Mouse (Mus musculus): Measurements from ENCODE around the gene Lrrc15. TPM values are rescaled to one million over a fixed set of nuclear protein-coding genes. Genes with fewer than 3 reads are reported as not detected.

Lrrc15 gene
- polyA plus RNA-seq, 1 experiment from 2014 or later = 0.05 TPM

GRCm38 (mm10) chr16:30271941-30272595 is 11.0 kb downstream of the Lrrc15 start:
- no peaks in the 10 kb centered on the region for H3K36me3 ChIP-seq
- WGBS = 23% methylated on average over 6 of the region's 6 CpGs
- no peaks in the 10 kb centered on the region for H3K27me3 ChIP-seq
- 0 out of 2 replicates have a peak, but pooled peaks have one; percentile 17 for ATAC-seq (replicated peaks)
- peak overlapping the region; percentile 44; the same call in 1 of the 2 replicates for H3K27ac ChIP-seq (replicated peaks)
- H3K9me3 ChIP-seq = no peaks in the 10 kb centered on the region
- H3K4me1 ChIP-seq = peaks cover 14% of the 10 kb centered on the region
- no peak overlapping the region for H3K9ac ChIP-seq (replicated peaks)
- no peak overlapping the region for H3K4me2 ChIP-seq (replicated peaks)
- H3K4me3 ChIP-seq = no peak overlapping the region

- H3K9ac ChIP-seq (replicated peaks) = no peak overlapping the region
- H3K4me1 ChIP-seq = peaks cover 14% of the 10 kb centered on the region
- H3K4me3 ChIP-seq = no peak overlapping the region
- H3K4me2 ChIP-seq (replicated peaks) = no peak overlapping the region
- WGBS = 59% methylated on average over 8 of the region's 8 CpGs
- ATAC-seq (replicated peaks) = no peak
- H3K27ac ChIP-seq (replicated peaks) = no peak overlapping the region
- H3K36me3 ChIP-seq = no peaks in the 10 kb centered on the region
- H3K27me3 ChIP-seq = no peaks in the 10 kb centered on the region
- no peaks in the 10 kb centered on the region for H3K9me3 ChIP-seq
Observed at GRCm38 (mm10) chr16:30271223-30271761, 11.8 kb downstream of the Lrrc15 start.

- no peak for ATAC-seq (replicated peaks)
- Histone ChIP-seq H3K4me3 (no peak within 1 kb of the TSS), H3K4me1 (peaks cover 10% of the 10 kb centered on the region), H3K27ac (replicated peaks) (no peak within 1 kb of the TSS), H3K27me3 (no peaks in the 10 kb centered on the region), H3K36me3 (no peaks in the 10 kb centered on the region), H3K9me3 (no peaks in the 10 kb centered on the region), H3K9ac (replicated peaks) (no peak within 1 kb of the TSS), H3K4me2 (replicated peaks) (no peak within 1 kb of the TSS)
- WGBS = 81% methylated on average over 5 of the region's 5 CpGs
Observed at GRCm38 (mm10) chr16:30267359-30267758, 15.7 kb downstream of the Lrrc15 start, which contains the start of gene Cpn2. Gene Cpn2 (minus strand): TSS chr16:30267499.

DNA sequence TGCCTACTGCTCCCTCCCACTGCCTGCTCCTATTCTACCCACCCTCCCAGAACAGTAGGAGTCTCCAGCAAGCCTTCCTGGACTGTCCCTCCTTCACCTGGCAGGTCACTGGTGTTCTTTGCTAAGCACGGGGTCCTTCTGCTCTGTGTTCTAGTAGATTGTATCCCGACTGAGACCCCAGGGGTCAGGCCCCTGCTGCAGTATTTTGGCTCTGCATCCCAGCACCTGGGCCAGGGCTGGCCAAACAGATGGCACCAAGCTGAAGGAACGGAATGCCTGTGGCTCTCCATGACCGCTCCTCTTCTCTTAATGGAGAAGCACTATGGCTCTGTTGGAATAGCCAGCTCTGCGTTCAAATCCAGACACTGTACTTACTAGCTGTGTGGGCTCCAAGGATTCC is 16.5 kb downstream of the Lrrc15 start:
- Histone ChIP-seq H3K27ac (replicated peaks) (no peak overlapping the region), H3K4me3 (no peak overlapping the region), H3K4me2 (replicated peaks) (no peak overlapping the region), H3K27me3 (no peaks in the 10 kb centered on the region), H3K4me1 (peaks cover 2% of the 10 kb centered on the region; the same call in 1 of the 2 replicates), H3K9me3 (no peaks in the 10 kb centered on the region), H3K36me3 (no peaks in the 10 kb centered on the region), H3K9ac (replicated peaks) (no peak overlapping the region)
- 80% methylated on average over 5 of the region's 5 CpGs for WGBS
- ATAC-seq (replicated peaks) = no peak

- H3K4me2 ChIP-seq (replicated peaks) = no peak overlapping the region
- H3K9ac ChIP-seq (replicated peaks) = no peak overlapping the region
- no peaks in the 10 kb centered on the region for H3K4me1 ChIP-seq
- H3K27ac ChIP-seq (replicated peaks) = no peak overlapping the region
- ATAC-seq (replicated peaks) = no peak
- H3K4me3 ChIP-seq = no peak overlapping the region
- WGBS = 82% methylated on average over 4 of the region's 4 CpGs
- no peaks in the 10 kb centered on the region for H3K36me3 ChIP-seq
- H3K27me3 ChIP-seq = no peaks in the 10 kb centered on the region
- no peaks in the 10 kb centered on the region for H3K9me3 ChIP-seq
Observed at GRCm38 (mm10) chr16:30265611-30266010, 17.4 kb downstream of the Lrrc15 start.

- 59% methylated on average over 4 of the region's 4 CpGs for WGBS
Observed at GRCm38 (mm10) chr16:30263156-30263555, 19.9 kb downstream of the Lrrc15 start.

DNA sequence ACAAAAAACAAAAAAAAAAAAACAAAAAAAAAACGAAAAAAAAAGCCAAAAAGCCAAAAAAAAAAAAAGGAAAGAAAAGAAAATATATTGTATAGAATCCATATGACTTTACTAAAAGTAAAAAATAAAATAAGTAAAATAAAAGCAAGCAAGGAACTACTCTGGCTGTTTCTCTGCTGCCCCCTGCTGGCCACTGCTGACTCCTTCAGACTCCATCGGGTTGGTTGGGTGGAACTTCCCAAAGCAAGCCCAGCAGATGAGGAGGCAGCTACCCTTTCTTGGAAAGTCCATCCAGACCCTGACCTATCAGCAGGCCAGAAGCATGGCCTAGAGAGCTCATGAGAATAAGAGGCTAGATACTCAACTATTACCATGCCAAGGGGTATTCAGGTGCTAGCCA is 20.4 kb downstream of the Lrrc15 start:
- Histone ChIP-seq H3K4me3 (no peak overlapping the region), H3K27ac (replicated peaks) (no peak overlapping the region), H3K36me3 (no peaks in the 10 kb centered on the region), H3K9me3 (no peaks in the 10 kb centered on the region), H3K4me1 (no peaks in the 10 kb centered on the region), H3K9ac (replicated peaks) (no peak overlapping the region), H3K4me2 (replicated peaks) (no peak overlapping the region), H3K27me3 (no peaks in the 10 kb centered on the region)
- 0% methylated on average over 2 of the region's 2 CpGs for WGBS
- ATAC-seq (replicated peaks) = peak; percentile 53

More at GRCm38 (mm10) chr16:30263156-30263555, 19.9 kb downstream of the Lrrc15 start:
- Histone ChIP-seq H3K27ac (replicated peaks) (no peak overlapping the region), H3K4me3 (no peak overlapping the region), H3K36me3 (no peaks in the 10 kb centered on the region), H3K4me1 (no peaks in the 10 kb centered on the region), H3K27me3 (no peaks in the 10 kb centered on the region), H3K4me2 (replicated peaks) (no peak overlapping the region), H3K9me3 (no peaks in the 10 kb centered on the region), H3K9ac (replicated peaks) (no peak overlapping the region)
- ATAC-seq (replicated peaks) = 0 out of 2 replicates have a peak, but pooled peaks have one; percentile 21

DNA sequence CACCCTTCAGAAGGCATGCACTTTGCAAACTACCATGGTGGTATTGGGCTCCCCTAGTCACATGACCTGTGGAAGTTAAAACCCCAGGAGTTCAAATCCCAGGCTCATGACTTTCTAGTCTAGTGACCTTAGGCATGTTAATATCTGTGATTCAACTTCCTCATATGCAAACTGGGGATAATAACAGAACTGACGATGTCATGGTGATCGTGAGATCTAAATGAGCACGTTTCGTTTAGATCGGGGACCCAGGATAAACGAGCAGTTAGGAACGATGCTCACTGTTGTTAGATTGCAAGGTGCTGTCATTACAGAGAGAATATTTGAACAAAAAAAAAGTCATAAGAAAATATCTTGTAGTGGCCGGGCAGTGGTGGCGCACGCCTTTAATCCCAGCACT is 20.9 kb downstream of the Lrrc15 start:
- no peak overlapping the region for H3K9ac ChIP-seq (replicated peaks)
- no peaks in the 10 kb centered on the region for H3K9me3 ChIP-seq
- H3K4me3 ChIP-seq = no peak overlapping the region
- no peaks in the 10 kb centered on the region for H3K27me3 ChIP-seq
- WGBS = 84% methylated on average over 10 of the region's 10 CpGs
- no peak for ATAC-seq (replicated peaks)
- H3K27ac ChIP-seq (replicated peaks) = no peak overlapping the region
- H3K4me2 ChIP-seq (replicated peaks) = no peak overlapping the region
- H3K4me1 ChIP-seq = no peaks in the 10 kb centered on the region
- no peaks in the 10 kb centered on the region for H3K36me3 ChIP-seq

DNA sequence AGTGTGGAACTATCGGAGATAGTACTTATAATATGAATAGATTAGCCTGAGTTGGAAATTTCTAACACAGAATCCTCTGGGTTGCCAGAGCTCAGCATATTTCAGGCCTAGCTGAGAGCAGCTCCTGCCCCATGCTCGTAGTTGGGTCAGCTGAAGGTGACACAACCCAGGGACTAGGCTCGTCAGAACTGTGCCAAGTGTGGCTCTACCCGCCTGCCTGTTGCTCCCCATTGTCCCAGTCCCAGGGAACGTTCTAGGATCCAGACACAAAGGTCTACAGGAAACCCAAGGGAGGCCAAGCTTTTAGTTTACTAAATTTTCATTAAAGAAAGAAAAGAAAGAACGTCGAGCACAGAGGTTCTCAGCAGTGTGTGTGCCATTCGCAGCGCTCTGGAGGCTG is 21.7 kb downstream of the Lrrc15 start:
- Histone ChIP-seq H3K9me3 (no peaks in the 10 kb centered on the region), H3K36me3 (no peaks in the 10 kb centered on the region), H3K4me1 (no peaks in the 10 kb centered on the region), H3K4me2 (replicated peaks) (no peak overlapping the region), H3K27me3 (no peaks in the 10 kb centered on the region), H3K9ac (replicated peaks) (no peak overlapping the region), H3K4me3 (no peak overlapping the region), H3K27ac (replicated peaks) (no peak overlapping the region)
- no peak for ATAC-seq (replicated peaks)
- WGBS = 78% methylated on average over 9 of the region's 9 CpGs

DNA sequence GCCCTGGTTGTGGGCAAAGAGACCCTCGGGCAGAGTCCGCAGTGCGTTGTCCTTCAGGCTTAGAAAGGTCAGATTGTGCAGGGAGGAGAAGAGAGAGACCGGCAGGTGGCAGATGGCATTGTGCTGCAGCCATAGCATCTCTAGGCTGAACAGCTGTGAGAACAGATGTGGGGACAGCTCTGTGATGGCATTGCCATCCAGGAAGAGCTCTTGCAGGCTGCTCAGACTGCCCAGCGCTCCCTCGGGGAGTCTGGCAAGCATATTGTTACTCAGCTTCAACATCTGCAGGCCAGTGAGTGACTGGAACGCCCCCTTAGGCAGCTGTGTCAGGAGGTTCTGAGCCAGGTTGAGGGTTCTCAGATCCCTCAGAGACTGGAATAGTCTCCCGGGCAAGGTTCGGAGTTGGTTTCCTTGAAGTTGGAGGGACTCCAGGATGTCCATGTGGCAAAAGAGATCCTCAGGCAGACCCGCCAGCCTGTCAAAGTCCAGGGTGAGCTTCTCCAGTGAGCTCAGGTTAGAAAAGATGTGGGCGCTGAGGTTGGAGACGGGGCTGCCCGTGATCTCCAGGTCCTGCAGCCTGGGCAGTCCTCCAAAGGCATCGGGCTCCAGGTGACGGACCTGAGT is 22.9 kb downstream of the Lrrc15 start:
- H3K27ac ChIP-seq (replicated peaks) = no peak overlapping the region
- H3K4me3 ChIP-seq = no peak overlapping the region
- no peaks in the 10 kb centered on the region for H3K9me3 ChIP-seq
- no peak overlapping the region for H3K4me2 ChIP-seq (replicated peaks)
- H3K9ac ChIP-seq (replicated peaks) = no peak overlapping the region
- H3K36me3 ChIP-seq = no peaks in the 10 kb centered on the region
- 93% methylated on average over 15 of the region's 15 CpGs for WGBS
- no peaks in the 10 kb centered on the region for H3K27me3 ChIP-seq
- no peak for ATAC-seq (replicated peaks)
- H3K4me1 ChIP-seq = no peaks in the 10 kb centered on the region

DNA sequence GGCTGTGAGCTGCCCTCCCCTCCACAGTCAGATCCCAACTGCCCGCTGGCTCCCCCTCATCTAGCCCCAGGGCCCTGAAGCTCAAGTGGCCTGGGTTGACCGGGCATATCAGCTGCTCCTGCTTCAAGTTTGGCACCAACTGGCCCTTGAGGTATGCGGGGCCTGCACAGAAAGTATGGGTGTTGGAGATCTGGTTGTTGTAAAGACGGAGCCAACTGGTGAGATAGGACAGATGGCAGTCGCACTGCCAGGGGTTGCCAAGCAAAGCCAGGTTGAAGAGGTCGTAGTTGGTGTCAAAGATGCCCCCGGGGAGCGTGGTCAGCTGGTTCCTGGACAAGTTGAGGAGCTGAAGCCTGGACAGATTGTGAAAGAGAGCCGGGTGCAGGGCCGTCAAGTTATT is 23.6 kb downstream of the Lrrc15 start:
- ATAC-seq (replicated peaks) = no peak
- no peak overlapping the region for H3K4me3 ChIP-seq
- 90% methylated on average over 10 of the region's 10 CpGs for WGBS

DNA sequence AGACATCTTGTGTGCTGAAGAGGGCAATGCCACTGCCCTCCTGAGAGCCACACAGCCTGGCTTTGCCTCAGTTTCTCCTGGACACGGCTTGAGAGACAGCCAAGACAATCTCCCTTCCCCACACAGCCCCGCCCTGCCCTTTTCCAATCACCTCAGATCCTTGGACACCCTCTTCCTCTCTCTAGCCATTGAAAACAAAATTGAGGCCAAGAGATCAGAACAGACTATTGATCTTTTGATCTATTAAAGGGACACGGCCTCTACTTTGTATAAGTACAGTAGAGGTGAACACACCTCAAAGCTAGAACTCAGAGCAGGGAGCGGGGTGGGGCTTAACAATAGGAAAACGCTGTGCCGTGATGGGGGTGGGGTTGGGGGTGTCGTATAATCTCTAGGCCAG is 24.6 kb downstream of the Lrrc15 start:
- no peaks in the 10 kb centered on the region for H3K9me3 ChIP-seq
- H3K27ac ChIP-seq (replicated peaks) = no peak overlapping the region
- no peaks in the 10 kb centered on the region for H3K27me3 ChIP-seq
- no peaks in the 10 kb centered on the region for H3K4me1 ChIP-seq
- ATAC-seq (replicated peaks) = no peak
- no peak overlapping the region for H3K4me2 ChIP-seq (replicated peaks)
- no peak overlapping the region for H3K4me3 ChIP-seq
- no peak overlapping the region for H3K9ac ChIP-seq (replicated peaks)
- WGBS = 90% methylated on average over 7 of the region's 7 CpGs
- H3K36me3 ChIP-seq = no peaks in the 10 kb centered on the region

More for the DNA sequence above, 23.6 kb downstream of the Lrrc15 start:
- Histone ChIP-seq H3K27me3 (no peaks in the 10 kb centered on the region), H3K4me2 (replicated peaks) (no peak overlapping the region), H3K9ac (replicated peaks) (no peak overlapping the region), H3K9me3 (no peaks in the 10 kb centered on the region), H3K27ac (replicated peaks) (no peak overlapping the region), H3K4me1 (no peaks in the 10 kb centered on the region), H3K36me3 (no peaks in the 10 kb centered on the region)

Measured in forebrain, embryonic 15.5 days (tissue).